ENCODE assay signal across 10 mouse cellular contexts in the genomic region with DNA sequence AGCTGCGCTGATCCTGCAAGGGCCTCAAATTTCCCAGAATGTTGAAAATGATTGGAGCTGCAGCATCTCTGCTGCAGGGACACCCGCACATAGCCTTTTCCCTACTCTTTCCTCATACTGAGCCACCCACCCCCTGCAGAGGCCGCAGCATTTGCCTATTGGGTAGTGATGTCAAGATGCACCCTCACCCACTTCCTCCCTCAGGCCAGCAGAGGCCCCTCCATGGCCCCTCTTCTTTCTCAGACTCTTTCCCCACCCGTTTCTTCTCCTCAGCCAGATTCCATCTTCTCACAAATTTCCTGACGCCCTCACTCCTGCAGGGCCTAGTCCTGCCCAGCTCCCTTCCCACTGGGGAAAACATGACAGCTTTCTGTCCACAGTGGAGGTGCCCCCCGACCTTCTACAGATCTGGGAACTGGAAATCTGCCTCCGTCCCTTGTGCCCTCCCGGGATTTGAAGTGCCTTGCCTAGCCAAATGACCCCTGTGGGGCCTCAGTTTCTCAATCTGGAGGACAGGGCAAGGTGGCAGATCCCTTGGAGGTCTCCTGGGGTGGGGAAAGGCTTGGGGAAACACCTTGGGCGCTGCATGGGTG. TPM values are rescaled to one million over a fixed set of nuclear protein-coding genes. Genes with fewer than 3 reads are reported as not detected.
A peak's percentile ranks its signal among the peaks of the same experiment; 100 is the strongest.
DNase-seq lines count a peak whose midpoint lies in the region; ATAC-seq and TF ChIP-seq lines count a peak whose summit lies in the region.
"Had no signal": no experiment of that assay in that cellular context is flagged by ENCODE, and none has a peak within 500 bp of the region (broad histone marks: within the 10 kb centered on the region; RNA-seq: fewer than 3 reads in every experiment).

No protein-coding gene starts in this region.

- no peaks in the 10 kb centered on the region for H3K9me3 ChIP-seq in heart, embryonic 15.5 days (replicated peaks)
- no peaks in the 10 kb centered on the region for H3K9me3 ChIP-seq in hindbrain, embryonic 15.5 days
- H3K9me3 ChIP-seq in midbrain, embryonic 15.5 days: no peaks in the 10 kb centered on the region

- ATAC-seq in heart, embryonic 15.5 days (replicated peaks; ENCODE audit: insufficient number of reproducible peaks, insufficient read depth, low FRiP score, low read depth): no peak
- ATAC-seq in hindbrain, embryonic 15.5 days (ENCODE audit: low FRiP score, low read depth): no peak
- ATAC-seq in midbrain, embryonic 15.5 days (replicated peaks): no peak
- no peak for ATAC-seq in activated CD4-positive, CD25-positive, alpha-beta regulatory T cell, adult 4 months

- WGBS in heart, embryonic 15.5 days: 50% methylated on average over 9 of the region's 9 CpGs
- WGBS in hindbrain, embryonic 15.5 days: 39% methylated on average over 9 of the region's 9 CpGs
- 37% methylated on average over 9 of the region's 9 CpGs for WGBS in midbrain, embryonic 15.5 days

- peaks cover 16% of the 10 kb centered on the region for H3K4me1 ChIP-seq in heart, embryonic 15.5 days (replicated peaks)
- H3K4me1 ChIP-seq in cortical plate, adult 2 months (ENCODE audit: control insufficient read depth, insufficient read depth, low read length): no peaks in the 10 kb centered on the region
- H3K4me1 ChIP-seq in hindbrain, embryonic 15.5 days (replicated peaks): peaks cover 13% of the 10 kb centered on the region
- H3K4me1 ChIP-seq in midbrain, embryonic 15.5 days: peaks cover 8% of the 10 kb centered on the region

- H3K9ac ChIP-seq in heart, embryonic 15.5 days: 0 out of 2 replicates have a peak overlapping the region, but pooled peaks have one; percentile 4
- H3K9ac ChIP-seq in hindbrain, embryonic 15.5 days: peak overlapping the region; percentile 26; the same call in 1 of the 2 replicates
- peak overlapping the region; percentile 17; the same call in 1 of the 2 replicates for H3K9ac ChIP-seq in midbrain, embryonic 15.5 days

- DNase-seq in heart, adult 8-10 months (ENCODE audit: low spot score): no peak
- DNase-seq in left cerebral cortex, postnatal 4 days: no peak
- no peak for DNase-seq in layer of hippocampus, adult 11-12 months (ENCODE audit: low spot score)

- peak overlapping the region; percentile 81 for H3K4me2 ChIP-seq in heart, embryonic 15.5 days
- H3K4me2 ChIP-seq in hindbrain, embryonic 15.5 days: peak overlapping the region; percentile 87
- peak overlapping the region; percentile 72 for H3K4me2 ChIP-seq in midbrain, embryonic 15.5 days

- H3K36me3 ChIP-seq in heart, embryonic 15.5 days: no peaks in the 10 kb centered on the region
- H3K36me3 ChIP-seq in hindbrain, embryonic 15.5 days: no peaks in the 10 kb centered on the region
- no peaks in the 10 kb centered on the region for H3K36me3 ChIP-seq in midbrain, embryonic 15.5 days (replicated peaks)

- TF ChIP-seq POLR2A in cortical plate, adult 2 months (IDR thresholded peaks at IDR 0.05; ENCODE audit: extremely low read depth, insufficient read depth, low read length): no peak

- TF ChIP-seq CTCF in cortical plate, adult 2 months (IDR thresholded peaks at IDR 0.05; ENCODE audit: extremely low read depth, insufficient read depth, low read length): no peak

- H3K4me3 ChIP-seq in heart, embryonic 15.5 days: peak overlapping the region; percentile 48
- H3K4me3 ChIP-seq in cortical plate, adult 2 months (ENCODE audit: insufficient read depth, low read length): peak overlapping the region; percentile 17; the same call in 1 of the 2 replicates
- peak overlapping the region; percentile 37 for H3K4me3 ChIP-seq in hindbrain, embryonic 15.5 days
- peak overlapping the region; percentile 35 for H3K4me3 ChIP-seq in midbrain, embryonic 15.5 days

- peaks cover 17% of the 10 kb centered on the region for H3K27me3 ChIP-seq in heart, embryonic 15.5 days
- H3K27me3 ChIP-seq in hindbrain, embryonic 15.5 days: peaks cover 13% of the 10 kb centered on the region; the same call in 1 of the 2 replicates
- H3K27me3 ChIP-seq in midbrain, embryonic 15.5 days (replicated peaks): peaks cover 17% of the 10 kb centered on the region

- intact Hi-C loops in left cerebral cortex, postnatal 4 days (cut with DNase I): no loop called here

- no peak overlapping the region for H3K27ac ChIP-seq in heart, embryonic 15.5 days
- H3K27ac ChIP-seq in cortical plate, adult 2 months (ENCODE audit: insufficient read depth, low read length): no peak overlapping the region
- no peak overlapping the region for H3K27ac ChIP-seq in hindbrain, embryonic 15.5 days (replicated peaks)
- H3K27ac ChIP-seq in midbrain, embryonic 15.5 days: no peak overlapping the region

RNA-seq across cellular contexts. Expression of a gene that starts 1.2 kb away (rescaled TPM):
- not detected in 2 replicates for polyA plus RNA-seq in heart, embryonic 15.5 days (2015; fragmentation: Nextera tagmentation; extraction: Ambion mirVana)
- not detected for total RNA-seq in heart, adult 8-10 months (2022)
- not detected in 2 replicates for polyA plus RNA-seq in cortical plate, adult 2 months (2012; rRNA removed)
- not detected in 2 replicates for polyA plus RNA-seq in hindbrain, embryonic 15.5 days (2015; fragmentation: Nextera tagmentation; extraction: Ambion mirVana)
- not detected in 2 replicates for polyA plus RNA-seq in midbrain, embryonic 15.5 days (2015; fragmentation: Nextera tagmentation; extraction: Ambion mirVana)
- not detected for polyA plus RNA-seq in activated CD4-positive, CD25-positive, alpha-beta regulatory T cell, adult 4 months (2017; shearing (Covaris generic))
- total RNA-seq in left cerebral cortex, postnatal 4 days (2021): not detected
- total RNA-seq: left cerebral cortex, adult 18-20 months had no signal
- polyA plus RNA-seq: spleen, adult 2 months had no signal

RNA-seq across cellular contexts. Expression of a gene that starts 17.2 kb away (rescaled TPM):
- polyA plus RNA-seq in heart, embryonic 15.5 days (2015; fragmentation: Nextera tagmentation; extraction: Ambion mirVana): 0.33 and 0.82 TPM in 2 replicates
- total RNA-seq in heart, adult 8-10 months (2022): not detected
- polyA plus RNA-seq in cortical plate, adult 2 months (2012; rRNA removed): not detected in 2 replicates
- polyA plus RNA-seq in hindbrain, embryonic 15.5 days (2015; fragmentation: Nextera tagmentation; extraction: Ambion mirVana): 3.6 and 5.8 TPM in 2 replicates
- 5.3 and 5.6 TPM in 2 replicates for polyA plus RNA-seq in midbrain, embryonic 15.5 days (2015; fragmentation: Nextera tagmentation; extraction: Ambion mirVana)
- 10 to 100 TPM in 1 of 2 experiments, 1 to 10 TPM in 1; 8.8 to 10.4 TPM for polyA plus RNA-seq in activated CD4-positive, CD25-positive, alpha-beta regulatory T cell, adult 4 months (2017; shearing (Covaris generic))
- total RNA-seq in left cerebral cortex, postnatal 4 days (2021): not detected
- total RNA-seq: left cerebral cortex, adult 18-20 months had no signal
